Mouse (Mus musculus) Muller cell, postnatal 12 days (primary cell): ENCODE results near the gene Exoc4.

Experiments used
- DNase-seq: peaks from one replicate; pipeline ENCODE4 v3.0.0-alpha.2; 2015; ENCODE audit errors: inconsistent ontology term

Exoc4 gene

DNA sequence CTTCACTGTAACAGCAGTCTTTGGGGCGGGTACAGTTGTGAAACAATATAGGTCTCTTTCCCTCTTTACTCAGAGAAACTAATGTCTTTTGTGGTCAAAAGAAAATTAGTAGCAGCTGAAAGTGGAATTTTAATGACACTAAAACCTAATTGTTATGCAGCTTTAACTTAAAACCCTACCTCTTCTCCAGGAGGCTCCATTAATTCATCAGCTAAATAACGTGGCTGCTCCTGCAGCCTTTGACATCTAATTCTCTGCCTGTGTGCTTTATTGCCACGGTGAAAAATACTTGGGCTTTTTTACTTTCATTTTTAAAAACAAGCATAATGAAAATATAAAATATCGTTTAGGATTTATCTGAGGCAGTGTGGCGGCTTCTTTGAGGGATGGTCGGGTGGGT is 764.6 kb downstream of the Exoc4 start:
- no peak for DNase-seq
